Mouse (Mus musculus) stomach, adult 2 months (tissue): Measurements from ENCODE around the gene Olfr222. TPM values are rescaled to one million over a fixed set of nuclear protein-coding genes. Genes with fewer than 3 reads are reported as not detected.

Experiments
- polyA plus RNA-seq: library from polyadenylated mRNA; depleted of rRNA; stranded (reverse); fragments of >200 nt; gene quantifications from 2 replicates; pipeline ENCODE4 v1.2.3, GENCODE M21; 2012; rRNA removed

Olfr222 gene
- not detected in 2 replicates for polyA plus RNA-seq

GRCm38 (mm10) chr11:59576135-59576534, at the start of gene Olfr222:
Gene Olfr222, minus strand, starts transcription at chr11:59576235.

GRCm38 (mm10) chr11:59593189-59593588, 17.2 kb upstream of the Olfr222 start, which contains the start of gene Olfr223:
Gene Olfr223, minus strand, starts transcription at chr11:59593289.

GRCm38 (mm10) chr11:59541324-59541723, 34.7 kb downstream of the Olfr222 start, which contains the start of gene Nlrp3:
Gene Nlrp3, plus strand, starts transcription at chr11:59541568.

GRCm38 (mm10) chr11:59526472-59527080, 49.5 kb downstream of the Olfr222 start, which contains the start of gene Zkscan17:
Gene Zkscan17, minus strand, starts transcription at chr11:59526751.

Other genes with a start within 250 kb of the Olfr222 start
- not detected in 2 replicates for gene Prss38, start 200.6 kb downstream of the Olfr222 start, polyA plus RNA-seq
- 1.6 and 1.8 TPM in 2 replicates for gene Jmjd4, start 126.2 kb downstream of the Olfr222 start, polyA plus RNA-seq
- gene Snap47, start 125.0 kb downstream of the Olfr222 start, polyA plus RNA-seq = 11.3 and 12.2 TPM in 2 replicates
- gene Zfp867, start 103.8 kb downstream of the Olfr222 start, polyA plus RNA-seq = 0.03 TPM in 1 of 2 replicates, not detected in the other
- 2.9 and 3.9 TPM in 2 replicates for gene Zkscan17, start 49.5 kb downstream of the Olfr222 start, polyA plus RNA-seq
- gene Nlrp3, start 34.7 kb downstream of the Olfr222 start, polyA plus RNA-seq = 0.04 and 0.08 TPM in 2 replicates
- gene Olfr223, start 17.1 kb upstream of the Olfr222 start, polyA plus RNA-seq = not detected in 2 replicates
- 66.9 and 85.3 TPM in 2 replicates for gene Mprip, start 85.1 kb upstream of the Olfr222 start, polyA plus RNA-seq
- gene Pld6, start 211.4 kb upstream of the Olfr222 start, polyA plus RNA-seq = 7.2 and 18.7 TPM in 2 replicates
- gene Flcn, start 233.8 kb upstream of the Olfr222 start, polyA plus RNA-seq = 16.9 and 18.8 TPM in 2 replicates